Mouse (Mus musculus) lung, embryonic 16.5 days (tissue): ENCODE measurements around the gene 4930438A08Rik. TPM values are rescaled to one million over a fixed set of nuclear protein-coding genes. Genes with fewer than 3 reads are reported as not detected.
"Not testable (repeated sequence)": the region's sequence is repeated elsewhere in the genome, so short reads cannot be mapped to it uniquely, and the experiment has no call there.

Experiments
- ATAC-seq: fragments of 200-750 bp; cut with Nextera tagmentation; 2 replicates; pipeline ENCODE4 v1.8.0; 2017; ENCODE audit warnings: low read depth, mild to moderate bottlenecking, moderate library complexity
- H3K27ac ChIP-seq: fragments of 300-500 bp; sonication (generic); 2 replicates; pipeline ENCODE4 v1.5.1; 2014; ENCODE audit warnings: mild to moderate bottlenecking, control low read depth, low read length
- H3K27me3 ChIP-seq: fragments of 300-500 bp; sonication (generic); 2 replicates; pipeline ENCODE4 v1.6.1; 2014; ENCODE audit warnings: low read depth, low read length, mixed read lengths; ENCODE audit not compliant: control insufficient read depth, insufficient read depth
- H3K36me3 ChIP-seq: fragments of 300-500 bp; sonication (generic); 2 replicates; pipeline ENCODE4 v1.6.1; 2014; ENCODE audit warnings: low read length; ENCODE audit not compliant: control insufficient read depth, insufficient read depth
- H3K4me1 ChIP-seq: fragments of 300-500 bp; sonication (generic); replicated peaks from 2 replicates; pipeline ENCODE4 v1.6.1; 2014; ENCODE audit warnings: low read length, mixed read lengths; ENCODE audit not compliant: control insufficient read depth, insufficient read depth
- H3K4me2 ChIP-seq: fragments of 300-500 bp; sonication (generic); 2 replicates; pipeline ENCODE4 v1.6.1; 2014; ENCODE audit warnings: low read depth, low read length, control low read depth
- H3K4me3 ChIP-seq: fragments of 300-500 bp; sonication (generic); 2 replicates; pipeline ENCODE4 v1.5.1; 2014; ENCODE audit warnings: mild to moderate bottlenecking, low read length, control low read depth
- H3K9ac ChIP-seq: fragments of 300-500 bp; sonication (generic); 2 replicates; pipeline ENCODE4 v1.6.1; 2014; ENCODE audit warnings: low read length, control low read depth
- H3K9me3 ChIP-seq: fragments of 300-500 bp; sonication (generic); 2 replicates; pipeline ENCODE4 v1.6.1; 2016; ENCODE audit warnings: low read length; ENCODE audit not compliant: control insufficient read depth
- WGBS: fragments of 180-500 bp; shearing (Covaris S2); extraction: QIAGEN DNeasy Blood & Tissue Kit; methylation state at CpG from one replicate; pipeline ENCODE4 v1.1.7; 2014; 5-methylcytosine and 5-hydroxymethylcytosine counted together
- polyA plus RNA-seq: library from polyadenylated mRNA; unstranded; fragments of >200 nt; fragmentation: Nextera tagmentation; extraction: Ambion mirVana; gene quantifications from 2 replicates; pipeline ENCODE4 v1.2.1, GENCODE M21; 2015

4930438A08Rik gene
- polyA plus RNA-seq, 1 experiment from 2014 or later: not detected

DNA sequence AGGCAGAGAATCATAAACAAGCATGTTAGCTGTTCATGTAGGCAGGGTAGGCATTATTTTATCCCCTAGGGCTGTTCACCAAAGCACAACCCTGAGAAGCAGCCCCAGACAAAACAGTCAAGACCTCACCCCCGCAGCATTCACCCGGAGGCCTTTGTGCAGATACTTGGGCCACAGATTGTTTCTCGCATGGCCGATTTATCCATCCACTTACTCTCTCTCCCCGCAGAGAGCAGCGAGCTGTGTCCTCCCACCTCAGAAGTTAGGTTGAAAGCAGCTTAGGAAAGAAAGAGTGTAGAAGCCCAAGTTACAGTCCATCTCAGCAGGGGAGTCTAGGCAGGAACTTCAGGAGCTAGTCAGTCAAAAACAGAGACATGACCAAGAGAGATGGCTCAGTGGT lies 22.8 kb downstream of the 4930438A08Rik start:
- Histone ChIP-seq H3K4me1 (no peaks in the 10 kb centered on the region), H3K9me3 (no peaks in the 10 kb centered on the region), H3K9ac (no peak overlapping the region), H3K36me3 (no peaks in the 10 kb centered on the region), H3K4me2 (no peak overlapping the region), H3K4me3 (no peak overlapping the region), H3K27me3 (no peaks in the 10 kb centered on the region), H3K27ac (no peak overlapping the region)
- 84% methylated on average over 6 of the region's 6 CpGs for WGBS
- ATAC-seq: no peak

DNA sequence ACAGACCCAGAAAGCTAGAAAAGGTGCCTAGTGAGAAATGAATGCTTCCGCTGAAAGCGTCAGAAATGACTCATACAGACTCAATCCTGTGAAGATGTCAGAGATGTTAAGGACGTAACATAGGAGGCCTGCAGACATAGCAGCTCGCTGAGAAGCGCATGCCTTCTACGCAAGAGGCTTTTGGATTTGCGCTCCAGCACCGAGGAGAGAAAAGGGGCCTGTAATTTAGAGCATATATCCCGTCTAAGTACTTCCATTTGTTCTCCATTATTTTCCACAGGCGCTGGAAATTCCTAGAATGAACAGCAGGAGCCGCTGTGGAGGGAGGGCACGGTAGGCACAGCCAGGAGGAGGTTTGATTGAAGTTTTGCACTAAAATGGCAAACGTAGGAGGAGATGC lies 26.5 kb downstream of the 4930438A08Rik start:
- Histone ChIP-seq H3K4me2 (peak overlapping the region; percentile 67), H3K9ac (no peak overlapping the region)
- 11% methylated on average over 13 of the region's 13 CpGs for WGBS

DNA sequence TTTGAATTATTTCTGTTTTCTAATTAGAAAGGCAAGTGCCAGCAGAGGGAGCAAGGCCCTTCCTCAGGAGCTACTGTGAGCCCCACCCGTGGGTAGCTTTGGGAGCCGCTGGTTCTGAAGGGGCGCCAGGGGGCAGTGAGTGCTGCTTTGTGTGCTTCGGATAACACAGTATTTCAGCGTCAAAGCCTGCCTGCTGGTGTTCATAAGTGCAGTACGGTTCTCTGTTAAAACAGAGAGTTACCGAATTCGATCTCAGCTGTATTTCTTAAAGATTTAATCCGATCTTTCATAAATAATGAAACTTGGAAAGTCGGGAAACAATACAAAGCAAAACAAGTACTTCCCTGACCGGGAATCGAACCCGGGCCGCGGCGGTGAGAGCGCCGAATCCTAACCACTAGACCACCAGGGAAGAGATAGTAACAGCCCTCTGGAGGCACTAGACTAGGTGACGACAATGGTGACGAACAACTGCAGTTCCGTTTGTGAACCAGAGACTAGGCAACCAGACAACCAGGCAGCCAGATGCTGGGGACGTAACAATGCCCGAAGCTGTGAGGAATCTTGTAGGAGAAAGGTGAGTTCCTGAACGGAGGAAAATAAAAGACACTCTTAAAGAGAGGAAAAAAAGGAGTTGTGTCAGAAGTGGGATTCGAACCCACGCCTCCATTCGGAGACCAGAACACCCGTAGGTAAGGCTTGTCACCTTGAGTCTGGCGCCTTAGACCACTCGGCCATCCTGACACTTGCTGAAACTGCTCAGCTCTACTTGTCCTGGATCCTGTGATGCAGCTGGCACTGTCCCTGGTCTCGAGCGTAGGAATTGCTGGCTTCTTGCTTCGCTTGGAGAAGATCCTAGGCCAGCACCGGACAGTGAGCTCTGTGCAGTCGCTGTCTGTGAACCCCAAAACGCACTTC lies 27.5 kb downstream of the 4930438A08Rik start:
- Histone ChIP-seq H3K4me3 (peak overlapping the region; percentile 74), H3K9ac (peak overlapping the region; percentile 74), H3K4me1 (peaks cover 4% of the 10 kb centered on the region), H3K27ac (peak overlapping the region; percentile 93), H3K4me2 (peak overlapping the region; percentile 67), H3K9me3 (no peaks in the 10 kb centered on the region), H3K36me3 (no peaks in the 10 kb centered on the region), H3K27me3 (no peaks in the 10 kb centered on the region)
- ATAC-seq: peak; percentile 93
- under 1% methylated on average over 36 of the region's 36 CpGs for WGBS

More for the DNA sequence above, 26.5 kb downstream of the 4930438A08Rik start:
- H3K27me3 ChIP-seq: no peaks in the 10 kb centered on the region
- H3K36me3 ChIP-seq: no peaks in the 10 kb centered on the region
- peak overlapping the region; percentile 74 for H3K4me3 ChIP-seq
- no peaks in the 10 kb centered on the region for H3K9me3 ChIP-seq
- H3K4me1 ChIP-seq: peaks cover 4% of the 10 kb centered on the region
- no peak for ATAC-seq
- H3K27ac ChIP-seq: no peak overlapping the region

DNA sequence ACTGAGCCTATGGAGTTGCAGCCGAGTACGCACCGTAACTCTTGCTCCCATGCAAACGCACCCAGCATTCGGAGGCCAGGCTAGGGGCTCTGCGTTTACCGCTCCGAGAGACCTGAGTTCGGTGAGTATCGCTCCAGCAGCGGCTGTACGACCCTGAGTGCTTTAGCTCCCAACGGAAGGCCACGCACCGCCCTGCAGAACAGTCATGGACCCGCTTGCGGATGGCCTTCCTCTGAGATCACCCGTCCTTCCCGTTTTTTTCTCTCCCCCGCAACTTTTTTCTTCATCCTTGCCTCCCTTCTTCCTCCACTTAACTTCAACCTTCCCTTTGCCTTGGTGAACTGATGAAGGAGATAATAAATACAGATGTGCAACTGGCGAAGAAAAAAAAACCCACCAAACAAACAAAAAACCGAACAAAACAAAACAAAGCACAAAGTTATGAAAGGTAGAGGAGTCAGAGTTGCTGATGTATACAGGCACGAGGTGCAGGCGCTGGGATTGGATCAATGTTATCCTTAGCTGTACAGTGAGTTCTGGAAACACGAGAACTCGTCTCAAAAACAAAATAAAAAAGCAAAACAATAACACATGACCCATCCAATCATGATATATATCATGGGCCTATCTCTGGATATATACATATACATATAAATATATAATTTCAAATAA lies 28.3 kb downstream of the 4930438A08Rik start:
- ATAC-seq: peak; percentile 41
- Histone ChIP-seq H3K27me3 (no peaks in the 10 kb centered on the region), H3K36me3 (no peaks in the 10 kb centered on the region), H3K9me3 (no peaks in the 10 kb centered on the region), H3K4me3 (peak overlapping the region; percentile 74), H3K9ac (peak overlapping the region; percentile 74), H3K4me1 (peaks cover 4% of the 10 kb centered on the region), H3K4me2 (peak overlapping the region; percentile 67), H3K27ac (peak overlapping the region; percentile 93)
- under 1% methylated on average over 26 of the region's 26 CpGs for WGBS

DNA sequence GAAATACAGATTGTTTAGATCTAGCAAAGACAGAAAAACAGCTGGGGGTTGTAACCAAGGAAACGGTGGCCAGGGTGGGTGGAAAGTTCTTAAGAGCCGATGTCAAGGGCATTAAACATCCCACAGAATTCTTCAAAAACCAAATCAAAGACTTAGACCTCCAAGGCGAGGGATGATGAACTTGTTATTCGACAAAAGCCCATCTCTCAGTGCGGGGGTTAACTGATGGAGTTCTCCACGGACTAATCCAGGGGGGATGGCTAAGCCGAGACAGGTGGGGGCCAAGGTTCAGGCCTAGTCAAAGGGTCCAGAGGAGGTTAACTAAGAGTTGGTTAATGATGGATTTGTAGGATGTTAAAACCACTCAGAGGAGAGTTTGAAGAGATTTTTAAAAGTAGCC lies 29.0 kb downstream of the 4930438A08Rik start:
- Histone ChIP-seq H3K9ac (peak overlapping the region; percentile 44; the same call in 1 of the 2 replicates), H3K27me3 (no peaks in the 10 kb centered on the region), H3K4me1 (peaks cover 4% of the 10 kb centered on the region), H3K4me3 (no peak overlapping the region; the same call in 1 of the 2 replicates), H3K4me2 (peak overlapping the region; percentile 44), H3K36me3 (no peaks in the 10 kb centered on the region), H3K27ac (no peak overlapping the region), H3K9me3 (no peaks in the 10 kb centered on the region)
- WGBS: 16% methylated on average over 7 of the region's 7 CpGs
- ATAC-seq: no peak

DNA sequence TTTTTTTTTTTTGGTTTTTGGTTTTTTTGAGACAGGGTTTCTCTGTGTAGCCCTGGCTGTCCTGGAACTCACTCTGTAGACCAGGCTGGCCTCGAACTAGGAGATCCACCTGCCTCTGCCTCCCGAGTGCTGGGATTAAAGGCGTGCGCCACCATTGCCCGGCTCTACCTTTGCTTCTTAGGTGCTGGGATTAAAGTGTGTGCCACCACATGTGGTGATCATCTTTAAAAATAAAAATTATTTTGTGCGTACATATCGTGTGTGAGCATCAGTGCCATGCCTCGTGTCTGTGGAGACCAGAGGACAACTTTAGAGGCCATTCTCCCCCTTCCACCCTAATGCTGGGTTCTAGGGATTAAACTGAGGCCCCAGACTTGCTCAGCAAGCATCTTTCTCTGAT lies 30.7 kb downstream of the 4930438A08Rik start:
- not testable (repeated sequence) for H3K27me3 ChIP-seq, H3K36me3 ChIP-seq, H3K4me3 ChIP-seq, H3K27ac ChIP-seq, H3K9me3 ChIP-seq, ATAC-seq, H3K4me1 ChIP-seq, H3K9ac ChIP-seq, H3K4me2 ChIP-seq
- 91% methylated on average over 8 of the region's 8 CpGs for WGBS

DNA sequence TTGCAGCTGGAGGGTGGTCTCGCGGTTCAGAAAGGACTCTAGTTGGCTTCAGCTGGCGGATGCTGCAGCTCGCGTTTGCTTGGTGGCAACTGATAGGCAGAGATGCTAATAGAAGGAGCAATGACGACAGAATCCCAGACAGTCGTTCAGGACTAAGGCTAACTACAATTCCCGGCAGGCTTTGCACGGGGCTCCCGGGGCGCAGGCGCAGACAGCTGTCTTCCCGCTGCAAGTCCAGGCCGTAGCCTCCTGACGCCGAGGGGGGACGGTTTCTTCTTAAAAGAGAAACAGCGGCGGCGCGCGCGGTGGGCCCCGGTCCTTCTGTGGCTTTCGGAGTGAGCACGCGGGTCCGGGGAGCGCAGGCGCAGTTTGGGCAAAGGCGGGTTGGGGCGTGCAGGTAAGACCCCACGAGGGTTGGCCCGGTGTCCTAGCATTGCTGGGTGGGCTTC lies 32.3 kb downstream of the 4930438A08Rik start, which contains the start of gene Zfp692:
Zfp692 (plus strand) TSS at position 210 of the 449 bp plus-strand sequence.
- H3K4me2 ChIP-seq: peak within 1 kb of the TSS; percentile 89
- H3K4me3 ChIP-seq: peak within 1 kb of the TSS; percentile 61
- peak within 1 kb of the TSS; percentile 70 for H3K9ac ChIP-seq
- no peaks in the 10 kb centered on the region for H3K27me3 ChIP-seq
- under 1% methylated on average over 34 of the region's 34 CpGs for WGBS
- no peaks in the 10 kb centered on the region for H3K9me3 ChIP-seq
- peaks cover 4% of the 10 kb centered on the region for H3K4me1 ChIP-seq
- no peaks in the 10 kb centered on the region for H3K36me3 ChIP-seq
- peak within 1 kb of the TSS; percentile 74 for H3K27ac ChIP-seq
- ATAC-seq: peak; percentile 67

DNA sequence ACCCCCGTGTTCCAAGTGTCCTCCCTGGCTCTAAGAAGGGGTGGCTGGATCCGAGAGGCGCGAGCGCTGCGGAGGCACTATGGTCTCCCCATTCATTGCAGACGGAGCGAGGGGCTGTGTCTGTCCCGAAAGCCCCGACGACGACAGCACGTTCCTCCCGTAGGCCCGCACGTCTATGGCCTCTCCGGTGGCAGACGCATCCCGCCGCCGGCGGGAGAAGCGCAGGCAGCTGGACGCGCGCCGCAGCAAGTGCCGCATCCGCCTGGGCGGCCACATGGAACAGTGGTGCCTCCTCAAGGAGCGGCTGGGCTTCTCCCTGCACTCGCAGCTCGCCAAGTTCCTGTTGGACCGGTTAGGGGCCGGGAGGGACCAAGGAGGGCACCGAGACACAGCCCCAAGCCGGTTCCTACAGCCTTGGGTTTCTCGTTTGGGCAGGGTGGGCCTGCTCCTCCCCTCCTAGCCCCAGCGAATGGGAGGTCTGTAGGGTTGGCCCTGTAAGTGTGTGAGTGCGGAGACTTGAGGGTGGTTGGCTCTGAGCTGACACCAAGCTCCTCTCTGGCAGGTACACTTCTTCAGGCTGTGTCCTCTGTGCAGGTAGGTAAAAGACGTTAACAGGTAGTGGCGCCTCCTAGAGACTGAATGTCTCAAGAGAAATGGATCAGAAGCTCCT lies 32.9 kb downstream of the 4930438A08Rik start:
- WGBS: under 1% methylated on average over 42 of the region's 42 CpGs
- ATAC-seq: peak; percentile 83
- Histone ChIP-seq H3K9me3 (no peaks in the 10 kb centered on the region), H3K4me2 (peak overlapping the region; percentile 89), H3K4me1 (peaks cover 4% of the 10 kb centered on the region), H3K36me3 (no peaks in the 10 kb centered on the region), H3K9ac (peak overlapping the region; percentile 70), H3K27me3 (no peaks in the 10 kb centered on the region), H3K4me3 (peak overlapping the region; percentile 61), H3K27ac (peak overlapping the region; percentile 74)

DNA sequence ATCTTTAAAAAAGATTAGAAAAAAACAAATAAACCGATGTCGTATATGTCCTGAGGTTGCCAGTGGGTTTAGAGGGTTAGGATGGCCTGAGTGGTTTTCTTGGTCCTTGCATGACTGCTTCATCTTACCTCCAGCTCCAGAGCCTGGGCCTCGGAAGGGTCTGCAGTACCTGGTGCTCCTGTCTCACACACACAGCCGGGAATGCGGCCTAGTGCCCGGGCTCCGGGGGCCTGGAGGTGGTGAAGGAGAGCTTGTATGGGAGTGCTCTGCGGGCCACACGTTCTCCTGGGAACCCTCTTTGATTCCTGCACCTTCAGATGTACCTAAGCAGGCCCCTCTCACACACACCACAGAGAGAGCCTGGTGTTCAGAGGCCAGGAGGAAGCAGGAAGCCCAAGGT lies 34.1 kb downstream of the 4930438A08Rik start:
- no peaks in the 10 kb centered on the region for H3K36me3 ChIP-seq
- 89% methylated on average over 9 of the region's 9 CpGs for WGBS

More for the DNA sequence above, 34.1 kb downstream of the 4930438A08Rik start:
- no peaks in the 10 kb centered on the region for H3K27me3 ChIP-seq
- no peak overlapping the region for H3K4me3 ChIP-seq
- H3K4me2 ChIP-seq: no peak overlapping the region
- no peak for ATAC-seq
- H3K27ac ChIP-seq: no peak overlapping the region
- no peaks in the 10 kb centered on the region for H3K9me3 ChIP-seq
- no peak overlapping the region for H3K9ac ChIP-seq
- peaks cover 1% of the 10 kb centered on the region for H3K4me1 ChIP-seq
